Mouse (Mus musculus) hindbrain, embryonic 11.5 days (tissue): ENCODE measurements around the gene Rhob. TPM values are rescaled to one million over a fixed set of nuclear protein-coding genes. Genes with fewer than 3 reads are reported as not detected.
"Not testable (repeated sequence)": the region's sequence is repeated elsewhere in the genome, so short reads cannot be mapped to it uniquely, and the experiment has no call there.

Experiments
- ATAC-seq: fragments of 200-750 bp; cut with Nextera tagmentation; 2 replicates; pipeline ENCODE4 v1.8.0; 2017; ENCODE audit warnings: mild to moderate bottlenecking, moderate TSS enrichment, moderate library complexity; ENCODE audit not compliant: low FRiP score
- DNase-seq: peaks from one replicate; pipeline ENCODE4 v3.0.0-alpha.2; 2015; ENCODE audit warnings: low spot score
- H3K27ac ChIP-seq: fragments of 300-500 bp; sonication (generic); 2 replicates; pipeline ENCODE4 v1.5.1; 2014; ENCODE audit warnings: mild to moderate bottlenecking, low read depth, low read length
- H3K27me3 ChIP-seq: fragments of 300-500 bp; sonication (generic); 2 replicates; pipeline ENCODE4 v1.6.1; 2014; ENCODE audit warnings: mild to moderate bottlenecking, low read length, moderate library complexity, mixed read lengths; ENCODE audit not compliant: control insufficient read depth, insufficient read depth
- H3K36me3 ChIP-seq: fragments of 300-500 bp; sonication (generic); 2 replicates; pipeline ENCODE4 v1.6.1; 2014; ENCODE audit warnings: mild to moderate bottlenecking, low read length, moderate library complexity, mixed read lengths; ENCODE audit not compliant: control insufficient read depth, insufficient read depth
- H3K4me1 ChIP-seq: fragments of 300-500 bp; sonication (generic); replicated peaks from 2 replicates; pipeline ENCODE4 v1.6.1; 2014; ENCODE audit warnings: low read length, mixed read lengths; ENCODE audit not compliant: control insufficient read depth, insufficient read depth
- H3K4me2 ChIP-seq: fragments of 300-500 bp; sonication (generic); replicated peaks from 2 replicates; pipeline ENCODE4 v1.6.1; 2014; ENCODE audit warnings: mild to moderate bottlenecking, low read depth, low read length
- H3K4me3 ChIP-seq: fragments of 300-500 bp; sonication (generic); 2 replicates; pipeline ENCODE4 v1.5.1; 2014; ENCODE audit warnings: low read depth, low read length
- H3K9ac ChIP-seq: fragments of 300-500 bp; sonication (generic); 2 replicates; pipeline ENCODE4 v1.6.1; 2014; ENCODE audit warnings: low read depth, low read length
- H3K9me3 ChIP-seq: fragments of 300-500 bp; sonication (generic); 2 replicates; pipeline ENCODE4 v1.6.1; 2016; ENCODE audit warnings: low read length; ENCODE audit not compliant: control insufficient read depth
- WGBS: fragments of 180-500 bp; shearing (Covaris S2); extraction: QIAGEN DNeasy Blood & Tissue Kit; methylation state at CpG from one replicate; pipeline ENCODE4 v1.1.7; 2014; 5-methylcytosine and 5-hydroxymethylcytosine counted together
- polyA plus RNA-seq: library from polyadenylated mRNA; unstranded; fragments of >200 nt; fragmentation: Nextera tagmentation; extraction: Ambion mirVana; gene quantifications from 2 replicates; pipeline ENCODE4 v1.2.1, GENCODE M21; 2014

Gene Rhob
- polyA plus RNA-seq, 1 experiment from 2014 or later, result 64.4 TPM

DNA sequence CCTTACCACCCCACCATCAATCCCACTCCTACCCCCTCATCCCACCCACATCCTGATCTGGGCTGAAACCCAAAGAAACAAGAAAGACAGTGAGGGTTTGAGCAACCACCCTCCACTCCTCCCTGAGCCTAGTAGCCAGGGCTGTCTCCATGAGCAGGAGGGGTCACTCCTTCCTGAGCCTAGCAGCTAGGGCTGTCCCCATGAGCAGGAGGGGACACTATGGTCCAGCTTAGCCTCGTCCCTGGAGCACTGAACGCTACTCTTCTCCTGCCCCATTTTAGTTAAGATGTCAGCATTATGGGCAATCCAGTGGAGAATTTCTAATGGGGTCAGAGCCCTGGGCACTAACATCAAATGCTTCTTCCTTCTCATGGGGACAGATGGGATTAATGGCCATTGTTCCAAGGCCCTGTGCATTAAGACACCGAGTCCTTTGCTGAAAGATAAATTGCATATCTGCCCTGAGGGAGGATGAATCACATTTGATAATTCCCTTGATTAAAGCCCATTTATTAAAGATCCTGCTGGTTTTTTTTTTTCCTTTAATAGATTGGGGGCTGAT, 36.1 kb downstream of the Rhob start:
- H3K36me3 ChIP-seq, result no peaks in the 10 kb centered on the region
- H3K9ac ChIP-seq, result no peak overlapping the region
- 0 out of 2 replicates have a peak, but pooled peaks cover 2% of the 10 kb centered on the region for H3K4me1 ChIP-seq
- ATAC-seq (peak; percentile 66), DNase-seq (no peak)
- 48% methylated on average over 3 of the region's 3 CpGs for WGBS
- H3K27me3 ChIP-seq, result no peaks in the 10 kb centered on the region
- H3K4me3 ChIP-seq, result no peak overlapping the region
- no peak overlapping the region for H3K4me2 ChIP-seq
- no peak overlapping the region for H3K27ac ChIP-seq
- H3K9me3 ChIP-seq, result no peaks in the 10 kb centered on the region

DNA sequence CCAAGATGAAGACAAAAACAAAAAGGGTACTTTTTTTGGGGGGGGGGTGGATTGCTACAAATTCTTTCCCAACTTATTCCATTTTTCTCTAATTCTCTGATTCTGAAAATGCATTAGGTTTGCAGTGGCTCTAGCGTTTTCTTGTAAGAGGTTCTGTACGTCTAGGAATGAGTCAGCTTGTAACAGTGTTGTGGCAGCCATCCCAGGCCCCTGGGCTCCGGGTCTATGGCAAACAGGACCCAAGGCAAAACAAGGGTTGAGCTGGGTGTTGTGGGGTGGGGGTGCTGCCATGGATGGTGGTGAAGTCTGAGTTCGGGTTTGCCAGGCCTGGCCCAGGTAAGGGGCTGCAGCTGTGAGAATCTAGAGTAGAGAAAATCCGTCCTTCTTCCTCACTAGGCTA, 37.3 kb downstream of the Rhob start:
- WGBS, result 85% methylated on average over 5 of the region's 5 CpGs
- Histone ChIP-seq H3K4me1 (0 out of 2 replicates have a peak, but pooled peaks cover 2% of the 10 kb centered on the region), H3K27ac (no peak overlapping the region), H3K27me3 (no peaks in the 10 kb centered on the region), H3K9me3 (no peaks in the 10 kb centered on the region), H3K9ac (no peak overlapping the region), H3K36me3 (no peaks in the 10 kb centered on the region), H3K4me3 (no peak overlapping the region), H3K4me2 (no peak overlapping the region)
- no peak for DNase-seq
- no peak for ATAC-seq

DNA sequence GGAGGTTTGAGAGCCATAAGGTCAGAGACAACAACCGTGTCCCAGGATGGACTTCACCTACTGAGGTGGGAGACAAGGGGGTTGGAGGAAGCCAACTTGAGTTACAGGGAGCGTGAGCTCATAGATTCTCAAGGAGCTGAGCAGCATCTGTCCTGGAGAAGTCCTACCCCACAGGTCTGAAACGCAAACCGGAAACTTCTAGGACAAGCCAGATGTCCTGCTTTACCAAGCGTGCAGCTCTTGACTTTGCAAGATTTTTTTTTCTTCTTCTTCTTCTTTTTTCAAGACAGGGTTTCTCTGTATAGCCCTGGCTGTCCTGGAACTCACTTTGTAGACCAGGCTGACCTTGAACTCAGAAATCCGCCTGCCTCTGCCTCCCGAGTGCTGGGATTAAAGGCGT, 38.2 kb downstream of the Rhob start:
- WGBS, result 94% methylated on average over 8 of the region's 8 CpGs
- not testable (repeated sequence) for H3K4me2 ChIP-seq, H3K27ac ChIP-seq, H3K4me1 ChIP-seq, ATAC-seq, H3K9ac ChIP-seq, H3K36me3 ChIP-seq, DNase-seq, H3K4me3 ChIP-seq, H3K27me3 ChIP-seq, H3K9me3 ChIP-seq

DNA sequence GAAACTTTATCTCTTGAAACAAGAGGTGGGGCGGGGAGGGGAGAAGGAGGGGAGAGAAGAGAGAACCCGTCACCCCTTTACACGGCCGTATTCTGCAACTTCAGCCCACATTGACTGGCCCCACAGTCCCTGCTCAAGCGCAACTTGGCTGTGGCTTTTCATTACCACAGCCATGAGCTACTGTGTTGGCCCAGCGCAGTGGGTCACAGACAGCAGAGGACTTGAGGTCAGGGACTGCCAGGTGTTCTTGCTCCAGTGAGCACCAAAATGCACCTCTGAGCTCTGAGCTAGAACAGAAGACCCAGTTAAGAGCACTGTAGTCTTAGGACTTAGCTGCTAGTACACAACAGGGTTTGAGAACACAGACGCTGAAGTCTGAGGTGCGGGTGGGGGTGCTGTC, 41.4 kb downstream of the Rhob start:
- H3K9ac ChIP-seq, result no peak overlapping the region
- no peak overlapping the region for H3K27ac ChIP-seq
- H3K27me3 ChIP-seq, result no peaks in the 10 kb centered on the region
- DNase-seq (no peak), ATAC-seq (no peak)
- no peak overlapping the region for H3K4me2 ChIP-seq
- H3K36me3 ChIP-seq, result no peaks in the 10 kb centered on the region
- H3K4me3 ChIP-seq, result no peak overlapping the region
- H3K9me3 ChIP-seq, result no peaks in the 10 kb centered on the region
- H3K4me1 ChIP-seq, result no peaks in the 10 kb centered on the region
- WGBS, result 77% methylated on average over 8 of the region's 8 CpGs

DNA sequence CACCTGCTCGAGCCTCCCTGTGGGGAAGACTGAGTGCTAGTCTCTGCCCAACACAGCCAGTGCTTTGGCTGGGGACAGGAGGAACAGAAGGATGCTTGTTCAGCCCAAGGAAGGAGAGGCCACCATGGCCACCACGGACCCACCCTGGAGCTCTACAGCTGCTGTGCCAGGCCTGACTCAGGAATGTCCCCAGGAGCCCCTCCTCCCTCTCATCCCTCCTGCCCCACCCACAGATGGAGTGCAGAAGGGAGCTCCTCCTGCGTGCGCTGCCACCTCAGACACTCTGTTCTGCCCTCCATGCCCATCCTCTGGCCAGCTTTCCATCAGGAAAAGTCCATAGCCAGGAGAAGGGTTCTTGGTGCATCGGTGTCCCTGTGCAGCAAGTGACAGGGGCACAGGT, 42.8 kb downstream of the Rhob start:
- no peaks in the 10 kb centered on the region for H3K36me3 ChIP-seq
- no peak for DNase-seq
- ATAC-seq, result no peak
- no peak overlapping the region for H3K4me2 ChIP-seq
- H3K9ac ChIP-seq, result no peak overlapping the region
- no peak overlapping the region for H3K4me3 ChIP-seq
- no peaks in the 10 kb centered on the region for H3K4me1 ChIP-seq
- WGBS, result 60% methylated on average over 5 of the region's 5 CpGs
- no peaks in the 10 kb centered on the region for H3K27me3 ChIP-seq
- H3K27ac ChIP-seq, result no peak overlapping the region
- H3K9me3 ChIP-seq, result no peaks in the 10 kb centered on the region

DNA sequence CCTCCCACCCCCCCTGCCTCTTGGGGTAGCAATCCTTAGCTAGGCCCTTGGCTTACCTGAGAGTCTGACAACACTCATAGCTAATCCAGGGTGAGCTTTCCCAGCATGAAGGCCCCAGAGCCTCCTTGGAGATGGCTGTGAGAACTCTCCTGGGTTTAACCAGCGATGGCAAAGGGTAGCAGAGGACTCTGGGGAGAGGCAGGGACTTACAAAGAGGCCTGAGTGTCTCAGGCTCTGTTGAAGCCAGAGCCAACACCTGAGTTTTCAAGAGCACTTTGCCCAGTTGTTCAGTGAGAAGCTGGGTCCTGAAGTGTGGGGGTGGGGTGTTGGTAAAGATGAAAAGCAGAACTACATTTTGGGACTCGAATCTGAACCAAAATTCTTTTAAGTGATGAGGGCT, 44.8 kb downstream of the Rhob start:
- no peak for ATAC-seq
- Histone ChIP-seq H3K36me3 (no peaks in the 10 kb centered on the region), H3K9ac (no peak overlapping the region), H3K4me2 (no peak overlapping the region), H3K4me1 (no peaks in the 10 kb centered on the region), H3K27me3 (no peaks in the 10 kb centered on the region), H3K9me3 (no peaks in the 10 kb centered on the region), H3K27ac (no peak overlapping the region), H3K4me3 (no peak overlapping the region)
- DNase-seq, result no peak
- 68% methylated on average over 2 of the region's 2 CpGs for WGBS

DNA sequence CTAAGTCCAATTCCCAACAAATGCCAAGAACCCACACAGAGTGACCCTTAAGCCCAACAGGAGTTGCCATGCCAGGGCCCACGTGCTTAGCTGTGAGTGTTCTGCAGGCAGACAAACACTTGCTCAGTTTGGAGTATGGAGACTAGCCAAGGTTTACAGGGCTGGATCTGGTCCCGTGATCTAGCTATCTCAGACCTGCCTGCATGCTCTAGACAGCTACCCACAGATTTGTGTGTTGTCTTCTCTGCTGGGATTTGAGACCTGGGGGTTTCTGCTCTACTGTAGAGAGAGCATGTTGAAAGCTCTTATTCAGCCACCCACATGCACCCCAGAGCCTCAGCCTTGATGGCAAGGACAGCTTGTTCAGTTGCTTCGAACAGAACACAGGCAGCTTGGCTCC, 45.3 kb downstream of the Rhob start:
- H3K9me3 ChIP-seq, result no peaks in the 10 kb centered on the region
- H3K4me3 ChIP-seq, result no peak overlapping the region
- ATAC-seq (no peak), DNase-seq (no peak)
- no peak overlapping the region for H3K4me2 ChIP-seq
- no peaks in the 10 kb centered on the region for H3K4me1 ChIP-seq
- 86% methylated on average over 3 of the region's 3 CpGs for WGBS
- no peak overlapping the region for H3K9ac ChIP-seq
- H3K27ac ChIP-seq, result no peak overlapping the region
- H3K27me3 ChIP-seq, result no peaks in the 10 kb centered on the region
- H3K36me3 ChIP-seq, result no peaks in the 10 kb centered on the region

DNA sequence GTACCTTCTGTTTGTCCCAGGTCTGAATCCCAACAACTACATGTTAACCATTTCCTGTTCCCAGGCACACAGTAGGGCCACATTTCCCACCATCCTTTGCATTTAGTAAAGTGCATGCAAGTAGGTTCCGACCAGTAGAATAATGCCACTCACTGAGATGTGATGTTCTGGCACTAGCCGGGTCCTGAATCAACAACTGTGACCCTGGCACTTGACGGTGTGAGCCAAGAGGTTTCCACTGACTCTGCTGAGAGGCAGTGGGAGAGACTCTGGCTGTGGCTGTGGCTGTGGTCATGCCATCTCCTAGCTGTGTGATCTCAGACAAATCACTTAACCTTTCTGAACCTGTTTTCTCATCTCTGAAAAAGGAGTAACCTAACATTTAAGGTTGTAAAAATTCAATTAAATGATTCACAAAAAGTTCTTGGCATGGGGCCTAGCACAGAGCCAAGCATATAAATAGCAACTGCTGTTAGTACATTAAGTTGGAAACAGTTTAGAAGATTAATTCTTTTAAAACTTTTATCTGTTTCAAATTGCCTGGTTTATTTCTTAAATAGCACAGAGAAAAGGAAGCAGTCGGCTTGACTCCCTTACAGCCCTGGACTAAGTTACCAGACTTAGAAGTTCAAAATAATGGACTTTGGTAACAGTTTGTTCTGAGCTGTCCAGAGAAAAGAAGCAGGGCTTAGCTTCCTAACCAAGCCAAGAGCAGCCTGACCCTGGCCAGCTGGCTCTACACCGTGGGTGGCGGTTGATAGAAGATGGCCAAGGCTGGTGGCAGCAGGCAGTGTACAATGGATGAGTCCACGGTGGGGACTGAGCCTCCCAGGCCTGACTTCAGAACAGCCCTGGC, 46.8 kb downstream of the Rhob start:
- Histone ChIP-seq H3K4me2 (no peak overlapping the region), H3K9ac (no peak overlapping the region), H3K4me1 (no peaks in the 10 kb centered on the region), H3K27me3 (no peaks in the 10 kb centered on the region), H3K27ac (no peak overlapping the region), H3K9me3 (no peaks in the 10 kb centered on the region), H3K4me3 (no peak overlapping the region), H3K36me3 (no peaks in the 10 kb centered on the region)
- no peak for ATAC-seq
- WGBS, result 86% methylated on average over 7 of the region's 7 CpGs
- no peak for DNase-seq
